Mouse (Mus musculus): ENCODE data around the gene Spns3. TPM values are rescaled to one million over a fixed set of nuclear protein-coding genes. Genes with fewer than 3 reads are reported as not detected.

Gene Spns3
- polyA plus RNA-seq, 1 experiment from 2014 or later = 0.16 TPM

DNA sequence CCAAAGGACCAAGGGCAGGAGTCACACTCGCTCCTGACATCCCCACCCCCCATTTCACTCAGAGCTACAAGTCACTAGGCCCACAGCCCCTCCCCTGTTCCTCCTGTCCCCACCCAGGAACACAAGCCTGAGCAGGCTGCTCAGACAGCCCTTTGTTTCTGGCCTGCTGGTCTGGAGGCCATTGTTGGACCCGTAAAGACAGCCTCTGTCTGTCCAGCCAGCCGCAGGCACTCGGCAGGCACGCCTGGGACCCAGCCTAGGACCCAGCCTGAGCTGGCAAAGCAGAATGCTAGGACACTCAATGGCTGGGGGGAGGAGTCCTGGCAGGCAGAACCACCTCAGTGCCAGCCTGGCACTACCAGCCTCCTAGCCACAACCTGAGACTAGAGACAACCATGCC lies 94.6 kb downstream of the Spns3 start:
- WGBS = 13% methylated on average over 5 of the region's 5 CpGs
- peaks cover 13% of the 10 kb centered on the region for H3K4me1 ChIP-seq (replicated peaks)
- no peak overlapping the region for H3K4me2 ChIP-seq
- peaks cover 85% of the 10 kb centered on the region for H3K36me3 ChIP-seq
- peak; percentile 67 for ATAC-seq (ENCODE audit: low FRiP score)
- H3K9me3 ChIP-seq = no peaks in the 10 kb centered on the region
- H3K4me3 ChIP-seq = no peak overlapping the region
- no peaks in the 10 kb centered on the region for H3K27me3 ChIP-seq
- H3K27ac ChIP-seq = peak overlapping the region; percentile 40; the same call in 1 of the 2 replicates
- H3K9ac ChIP-seq = peak overlapping the region; percentile 56; the same call in 1 of the 2 replicates

DNA sequence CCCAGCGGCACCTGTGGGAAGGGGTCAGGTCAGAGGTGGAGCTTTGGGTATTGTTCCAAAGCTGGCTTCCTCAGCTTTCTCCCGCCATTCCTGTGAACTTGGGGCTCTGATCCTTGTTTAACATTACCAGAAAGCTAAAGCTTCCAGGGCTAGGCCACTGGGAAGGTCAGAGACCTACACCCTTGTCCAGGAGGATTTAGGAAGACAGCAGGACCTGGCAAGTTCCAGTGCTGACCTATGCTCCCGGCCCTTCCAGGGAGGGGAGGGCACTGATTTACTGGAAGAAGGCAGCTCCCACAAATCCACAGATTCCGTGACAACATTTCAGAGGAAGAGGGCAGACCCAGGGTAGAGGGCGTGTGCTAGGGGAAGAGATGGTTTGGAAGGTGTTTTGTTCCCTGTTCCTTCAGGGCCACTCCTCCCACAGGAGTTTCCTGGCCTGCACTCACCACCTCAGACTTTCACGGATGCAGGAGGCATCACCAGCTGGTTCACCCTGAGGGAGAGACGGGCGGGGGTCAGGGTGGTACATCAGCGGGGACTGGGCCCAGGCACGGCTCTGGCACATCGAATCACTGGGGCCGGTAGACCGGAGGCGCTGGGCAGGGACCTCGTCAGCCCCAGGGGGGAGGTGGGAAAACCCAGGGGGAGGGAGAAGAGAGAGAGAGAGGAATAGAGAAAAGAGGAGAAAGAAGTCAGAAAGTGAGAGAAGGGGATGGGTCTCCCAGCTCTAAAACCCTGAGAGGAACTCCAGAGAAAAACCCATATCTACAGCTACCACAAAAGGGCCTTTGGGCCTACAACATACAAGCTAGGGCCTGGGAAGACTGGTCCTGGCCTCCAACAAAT lies 97.0 kb downstream of the Spns3 start:
- WGBS = 62% methylated on average over 15 of the region's 15 CpGs
- H3K9me3 ChIP-seq = no peaks in the 10 kb centered on the region
- H3K36me3 ChIP-seq = peaks cover 97% of the 10 kb centered on the region
- H3K9ac ChIP-seq = no peak overlapping the region
- no peaks in the 10 kb centered on the region for H3K27me3 ChIP-seq
- H3K4me3 ChIP-seq = no peak overlapping the region
- no peak for ATAC-seq (ENCODE audit: low FRiP score)
- H3K27ac ChIP-seq = peak overlapping the region; percentile 18; the same call in 1 of the 2 replicates
- no peak overlapping the region for H3K4me2 ChIP-seq
- peaks cover 13% of the 10 kb centered on the region for H3K4me1 ChIP-seq (replicated peaks)

DNA sequence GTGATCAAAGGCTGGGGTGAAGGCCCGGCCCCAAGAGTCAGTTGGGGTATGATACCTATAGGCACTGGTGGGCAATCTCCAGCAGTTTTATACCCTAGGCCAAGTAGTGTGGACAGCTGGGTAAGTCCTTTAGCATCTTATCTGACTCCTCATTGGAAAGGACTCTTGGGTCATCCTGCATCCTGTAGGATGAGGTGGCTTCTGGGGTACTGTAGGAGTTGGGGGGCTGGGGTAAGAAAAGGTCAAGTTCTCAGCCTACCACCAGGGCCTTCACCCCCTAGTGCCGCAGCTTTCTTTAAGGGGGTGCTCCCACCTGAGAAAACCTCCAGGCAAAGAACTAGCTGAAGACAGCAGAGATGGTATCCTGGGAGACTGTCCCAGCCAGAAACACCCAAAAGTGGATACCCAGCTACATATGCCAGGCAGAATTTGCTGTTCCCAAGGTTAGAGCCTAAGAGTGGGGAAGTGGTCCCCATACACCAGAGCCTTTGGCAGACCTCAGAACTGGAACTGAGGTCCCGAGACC lies 98.1 kb downstream of the Spns3 start:
- Histone ChIP-seq H3K9me3 (no peaks in the 10 kb centered on the region), H3K27me3 (no peaks in the 10 kb centered on the region), H3K27ac (no peak overlapping the region), H3K36me3 (peaks cover 99% of the 10 kb centered on the region), H3K4me2 (no peak overlapping the region), H3K4me1 (replicated peaks) (peaks cover 13% of the 10 kb centered on the region), H3K9ac (no peak overlapping the region), H3K4me3 (no peak overlapping the region)
- no peak for ATAC-seq (ENCODE audit: low FRiP score)
- 90% methylated on average over 3 of the region's 3 CpGs for WGBS

DNA sequence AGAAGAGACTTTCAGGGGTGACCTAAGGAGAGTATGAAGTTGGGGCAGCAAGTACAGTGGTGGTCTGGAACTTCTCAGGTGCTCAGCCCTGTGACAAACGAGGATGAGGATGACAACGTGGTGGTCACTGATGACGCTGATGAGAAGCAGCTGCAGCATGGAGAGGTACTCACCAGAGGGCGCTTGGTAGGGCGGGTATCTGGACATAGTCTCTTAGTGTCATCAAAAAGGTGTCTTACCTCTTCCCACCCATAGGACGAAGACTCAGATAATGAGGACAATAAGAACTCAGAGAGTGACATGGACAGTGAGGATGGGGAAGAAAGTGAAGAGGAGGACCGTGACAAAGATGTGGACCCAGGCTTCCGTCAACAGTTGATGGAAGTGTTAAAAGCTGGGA lies 102.8 kb downstream of the Spns3 start:
- Histone ChIP-seq H3K4me3 (no peak overlapping the region), H3K4me1 (replicated peaks) (peaks cover 5% of the 10 kb centered on the region), H3K27ac (no peak overlapping the region), H3K4me2 (no peak overlapping the region), H3K9me3 (no peaks in the 10 kb centered on the region), H3K27me3 (no peaks in the 10 kb centered on the region), H3K36me3 (peaks cover 100% of the 10 kb centered on the region), H3K9ac (no peak overlapping the region)
- no peak for ATAC-seq (ENCODE audit: low FRiP score)
- 89% methylated on average over 8 of the region's 8 CpGs for WGBS

DNA sequence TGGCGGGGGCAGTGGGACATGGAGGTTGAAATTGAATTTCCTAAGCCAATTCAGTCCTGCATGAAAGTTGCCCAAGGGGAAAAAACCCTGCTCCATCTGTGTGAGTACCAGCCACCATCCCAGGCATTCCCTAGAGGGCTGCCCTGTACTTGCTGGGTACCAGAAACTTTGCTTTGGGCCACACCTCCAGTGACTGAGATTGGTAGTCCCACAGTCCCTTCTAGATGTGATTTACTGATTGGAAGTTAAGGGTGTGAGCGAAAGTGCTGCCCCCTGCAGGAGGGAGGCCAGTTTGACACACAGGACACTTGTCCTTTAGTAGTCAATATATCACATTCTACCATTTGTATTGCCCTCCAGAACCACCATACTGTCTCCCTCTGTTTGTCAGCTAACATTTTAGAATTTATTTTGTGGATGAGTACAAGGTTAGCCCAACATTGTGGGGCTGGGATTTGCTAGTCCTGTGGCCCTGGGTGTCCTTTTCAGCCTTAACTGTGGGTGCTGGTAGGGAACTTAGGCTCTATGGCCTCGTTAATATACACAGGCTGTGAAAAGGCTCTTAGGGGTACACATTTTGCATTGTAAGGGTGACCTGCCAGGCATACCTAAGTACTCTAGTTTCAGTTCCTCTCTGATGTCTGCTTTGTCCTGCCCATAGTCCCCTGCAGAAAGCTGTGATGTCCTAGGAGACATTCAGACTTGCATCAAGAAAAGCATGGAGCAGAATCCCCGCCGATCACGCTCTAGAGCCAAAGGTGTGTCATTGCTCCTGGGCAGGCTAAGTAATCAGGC lies 103.8 kb downstream of the Spns3 start:
- peaks cover 95% of the 10 kb centered on the region for H3K36me3 ChIP-seq
- H3K27me3 ChIP-seq = no peaks in the 10 kb centered on the region
- H3K9ac ChIP-seq = no peak overlapping the region
- H3K4me3 ChIP-seq = no peak overlapping the region
- 91% methylated on average over 6 of the region's 6 CpGs for WGBS
- no peaks in the 10 kb centered on the region for H3K9me3 ChIP-seq
- no peak overlapping the region for H3K4me2 ChIP-seq
- no peak for ATAC-seq (ENCODE audit: low FRiP score)
- H3K27ac ChIP-seq = no peak overlapping the region
- peaks cover 14% of the 10 kb centered on the region for H3K4me1 ChIP-seq (replicated peaks)

Other genes with a start within 250 kb of the Spns3 start
- gene Xaf1, start 248.9 kb downstream of the Spns3 start, polyA plus RNA-seq (2015; fragmentation: Nextera tagmentation; extraction: Ambion mirVana) = 1.8 and 2.0 TPM in 2 replicates
- gene Fbxo39, start 236.1 kb downstream of the Spns3 start, polyA plus RNA-seq (2015; fragmentation: Nextera tagmentation; extraction: Ambion mirVana) = not detected in 2 replicates
- gene Tekt1, start 188.1 kb downstream of the Spns3 start, polyA plus RNA-seq (2015; fragmentation: Nextera tagmentation; extraction: Ambion mirVana) = 7.5 and 9.3 TPM in 2 replicates
- gene Smtnl2, start 138.8 kb downstream of the Spns3 start, polyA plus RNA-seq (2015; fragmentation: Nextera tagmentation; extraction: Ambion mirVana) = 6.2 and 6.4 TPM in 2 replicates
- not detected in 2 replicates for gene Ggt6, start 115.0 kb downstream of the Spns3 start, polyA plus RNA-seq (2015; fragmentation: Nextera tagmentation; extraction: Ambion mirVana)
- 74.5 and 79.9 TPM in 2 replicates for gene Mybbp1a, start 109.2 kb downstream of the Spns3 start, polyA plus RNA-seq (2015; fragmentation: Nextera tagmentation; extraction: Ambion mirVana)
- 8.4 and 9.7 TPM in 2 replicates for gene Spns2, start 60.6 kb downstream of the Spns3 start, polyA plus RNA-seq (2015; fragmentation: Nextera tagmentation; extraction: Ambion mirVana)
- gene Ube2g1, start 56.8 kb upstream of the Spns3 start, polyA plus RNA-seq (2015; fragmentation: Nextera tagmentation; extraction: Ambion mirVana) = 107 and 112 TPM in 2 replicates
- gene Ankfy1, start 139.5 kb upstream of the Spns3 start, polyA plus RNA-seq (2015; fragmentation: Nextera tagmentation; extraction: Ambion mirVana) = 22.7 and 24.9 TPM in 2 replicates
- gene Cyb5d2, start 245.6 kb upstream of the Spns3 start, polyA plus RNA-seq (2015; fragmentation: Nextera tagmentation; extraction: Ambion mirVana) = 7.5 and 8.2 TPM in 2 replicates
- 14.0 and 14.2 TPM in 2 replicates for gene Zzef1, start 245.7 kb upstream of the Spns3 start, polyA plus RNA-seq (2015; fragmentation: Nextera tagmentation; extraction: Ambion mirVana)